Mouse (Mus musculus) ES-E14 (cell line): ENCODE data around the gene Lrmp. TPM values are rescaled to one million over a fixed set of nuclear protein-coding genes. Genes with fewer than 3 reads are reported as not detected.

ENCODE experiments used
- DNase-seq: peaks from one replicate; pipeline ENCODE4 v3.0.0-alpha.2; 2013; ENCODE audit warnings: low read depth, low spot score
- H3K27ac ChIP-seq: 2 replicates; pipeline ENCODE4 v1.5.1; 2012; ENCODE audit warnings: low read depth, mild to moderate bottlenecking, low read length, moderate library complexity, mixed read lengths; ENCODE audit not compliant: poor library complexity, insufficient read depth, severe bottlenecking
- H3K36me3 ChIP-seq: 2 replicates; pipeline ENCODE4 v1.6.1; 2012; ENCODE audit warnings: mild to moderate bottlenecking, low read length, moderate library complexity, mixed read lengths; ENCODE audit not compliant: control insufficient read depth, poor library complexity, insufficient read depth, severe bottlenecking
- H3K4me1 ChIP-seq, 2 experiments: fragments of 150-350 bp in 1 of 2; sonication (generic) in 1 of 2; 2 replicates each; pipeline ENCODE4 v1.6.1; 2012; ENCODE audit warnings: low read length in 2 of 2, mild to moderate bottlenecking in 1 of 2, mixed read lengths in 1 of 2; ENCODE audit not compliant: control insufficient read depth in 2 of 2, insufficient read depth in 2 of 2, poor library complexity in 1 of 2
- H3K4me3 ChIP-seq, 2 experiments: fragments of 150-350 bp in 1 of 2; sonication (generic) in 1 of 2; 2 replicates each; pipeline ENCODE4 v1.5.1; 2012; ENCODE audit warnings: low read length in 2 of 2, low read depth in 1 of 2, mild to moderate bottlenecking in 1 of 2, mixed read lengths in 1 of 2; ENCODE audit not compliant: insufficient read depth in 1 of 2, poor library complexity in 1 of 2, severe bottlenecking in 1 of 2
- H3K9ac ChIP-seq: 2 replicates; pipeline ENCODE4 v1.6.1; 2012; ENCODE audit warnings: low read depth, mild to moderate bottlenecking, low read length, mixed read lengths; ENCODE audit not compliant: poor library complexity, insufficient read depth, severe bottlenecking
- H3K9me3 ChIP-seq: fragments of 150-350 bp; sonication (generic); 2 replicates; pipeline ENCODE4 v1.6.1; 2012; ENCODE audit warnings: low read depth, mild to moderate bottlenecking, low read length; ENCODE audit not compliant: control insufficient read depth, insufficient read depth
- CHD2 ChIP-seq: IDR thresholded peaks from 2 replicates; pipeline ENCODE4 v1.6.1; 2014; ENCODE audit warnings: mild to moderate bottlenecking, low read depth, low read length, inconsistent platforms
- HCFC1 ChIP-seq: IDR thresholded peaks from 2 replicates; pipeline ENCODE4 v1.6.1; 2012; ENCODE audit warnings: low read length, inconsistent platforms, borderline replicate concordance; ENCODE audit not compliant: insufficient read depth
- MAFK ChIP-seq: IDR thresholded peaks from 2 replicates; pipeline ENCODE4 v1.6.1; 2014; ENCODE audit warnings: mild to moderate bottlenecking, low read depth, low read length, inconsistent platforms; ENCODE audit not compliant: insufficient read depth
- ZC3H11A ChIP-seq: IDR thresholded peaks from 2 replicates; pipeline ENCODE4 v1.6.1; 2012; ENCODE audit warnings: low read depth, mild to moderate bottlenecking, inconsistent platforms, low read length, borderline replicate concordance
- ZNF384 ChIP-seq: IDR thresholded peaks from 2 replicates; pipeline ENCODE4 v1.6.1; 2012; ENCODE audit warnings: low read depth, low read length, inconsistent platforms
- in situ Hi-C, 2 experiments: fragments of 600-800 bp; cut with MboI; formaldehyde crosslinking; loops; one replicate each; pipeline ENCODE4 v1.15.1; 2025; ENCODE audit warnings: low sequenced_read_pairs in 2 of 2, inconsistent platforms in 1 of 2; ENCODE audit not compliant: unreplicated experiment in 2 of 2
- total RNA-seq: library from RNA; depleted of rRNA; stranded (reverse); fragments of 300-350 nt; gene quantifications from 2 replicates; pipeline ENCODE4 v1.2.3, GENCODE M21; 2012

The Lrmp gene
- total RNA-seq, 1 experiment = 10.4 TPM

- in situ Hi-C loops = no loop called here
- no peak for TF ChIP-seq ZNF384
- TF ChIP-seq MAFK = no peak
- TF ChIP-seq HCFC1 = no peak
- TF ChIP-seq CHD2 = no peak
- TF ChIP-seq ZC3H11A = no peak
- Histone ChIP-seq H3K9me3 (no peaks in the 10 kb centered on the region), H3K36me3 (no peaks in the 10 kb centered on the region), H3K9ac (no peak overlapping the region), H3K4me3 (no peak overlapping the region), H3K4me1 (no peaks in the 10 kb centered on the region; a peak in 1 of 4 replicates), H3K27ac (no peak overlapping the region)
- DNase-seq = no peak
Observed at GRCm38 (mm10) chr6:145193446-145193845, 78.0 kb downstream of the Lrmp start.

- Histone ChIP-seq H3K4me3 (no peak overlapping the region), H3K27ac (no peak overlapping the region), H3K9me3 (no peaks in the 10 kb centered on the region), H3K4me1 (no peaks in the 10 kb centered on the region), H3K36me3 (no peaks in the 10 kb centered on the region), H3K9ac (no peak overlapping the region)
- in situ Hi-C loops = no loop called here
- TF ChIP-seq HCFC1 = no peak
- no peak for TF ChIP-seq ZNF384
- no peak for TF ChIP-seq MAFK
- TF ChIP-seq ZC3H11A = no peak
- TF ChIP-seq CHD2 = no peak
- DNase-seq = no peak
Observed at GRCm38 (mm10) chr6:145197949-145198686, 82.7 kb downstream of the Lrmp start.

- Histone ChIP-seq H3K9ac (no peak overlapping the region), H3K4me3 (no peak overlapping the region), H3K36me3 (no peaks in the 10 kb centered on the region), H3K4me1 (no peaks in the 10 kb centered on the region), H3K9me3 (no peaks in the 10 kb centered on the region), H3K27ac (no peak overlapping the region)
- TF ChIP-seq ZNF384 (no peak), ZC3H11A (no peak), CHD2 (no peak), MAFK (no peak), HCFC1 (no peak)
- no peak for DNase-seq
- in situ Hi-C loops = loop anchor here in 1 of 2 experiments (25.0 kb wide), 1 partner anchor 135 kb away; no protein-coding TSS in a partner anchor
Observed at GRCm38 (mm10) chr6:145202432-145203125, 87.1 kb downstream of the Lrmp start.

- Histone ChIP-seq H3K27ac (no peak overlapping the region), H3K36me3 (no peaks in the 10 kb centered on the region), H3K9ac (no peak overlapping the region), H3K4me1 (no peaks in the 10 kb centered on the region), H3K4me3 (no peak overlapping the region), H3K9me3 (no peaks in the 10 kb centered on the region)
- TF ChIP-seq HCFC1 (no peak), CHD2 (no peak), ZNF384 (no peak), MAFK (no peak), ZC3H11A (no peak)
- no peak for DNase-seq
- in situ Hi-C loops = loop anchor here in 1 of 2 experiments (25.0 kb wide), 1 partner anchor 133 kb away; no protein-coding TSS in a partner anchor
Observed at GRCm38 (mm10) chr6:145204440-145204839, 89.0 kb downstream of the Lrmp start.
